Mouse (Mus musculus) frontal cortex, postnatal 14 days (tissue): ENCODE measurements around the gene Mettl6.
"Not testable (repeated sequence)": the region's sequence is repeated elsewhere in the genome, so short reads cannot be mapped to it uniquely, and the experiment has no call there.

Experiments
- DNase-seq, 2 experiments: peaks; one replicate each; pipeline ENCODE4 v3.0.0; 2022; ENCODE audit warnings: low spot score in 2 of 2

Gene Mettl6

DNA sequence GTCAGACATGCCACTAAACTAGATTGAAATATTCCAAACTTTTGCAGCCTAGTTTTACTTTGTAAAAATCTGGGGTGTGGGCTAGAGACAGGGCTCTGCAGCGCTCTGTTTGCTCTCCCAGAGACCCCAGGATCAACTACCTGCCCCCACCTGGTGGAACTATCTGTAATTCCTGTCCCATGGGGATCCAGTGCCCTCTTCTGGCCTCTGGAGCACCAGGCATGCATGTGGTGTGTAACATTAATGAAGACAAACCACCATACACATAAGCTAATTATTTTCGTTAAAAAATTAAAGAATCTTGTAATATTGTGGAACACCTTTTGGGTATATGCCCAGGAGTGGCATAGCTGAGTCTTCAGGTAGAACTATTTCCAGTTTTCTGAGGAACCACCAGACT lies 21.5 kb downstream of the Mettl6 start:
- DNase-seq = no peak

DNA sequence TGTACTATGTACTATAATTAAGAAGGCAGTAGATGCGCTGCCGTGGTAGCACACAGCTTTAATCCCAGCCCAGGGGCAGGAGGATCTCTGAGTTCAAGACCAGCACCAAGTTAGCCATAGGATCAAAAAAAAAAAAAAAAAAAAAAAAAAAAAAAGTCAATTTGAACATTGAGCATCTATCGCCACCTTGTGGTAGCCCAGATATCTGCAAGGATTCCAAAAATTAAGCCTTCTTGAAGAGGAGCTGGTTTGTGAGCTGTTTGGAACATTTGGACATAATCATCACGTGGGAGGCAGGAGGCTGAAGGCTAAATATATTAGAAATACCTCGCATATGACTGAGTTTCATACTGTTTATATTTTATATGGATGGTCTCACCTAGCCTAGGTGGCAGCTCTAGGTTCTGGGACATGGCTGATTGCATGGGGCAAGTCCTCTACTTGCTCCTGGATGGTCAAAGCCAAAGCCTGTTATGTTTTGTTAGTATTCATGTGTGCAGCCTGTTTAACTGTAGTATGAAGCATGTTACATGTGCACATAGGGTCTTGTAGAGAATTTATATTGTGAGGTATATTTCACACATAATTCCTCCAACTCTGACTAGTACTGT lies 22.3 kb downstream of the Mettl6 start:
- DNase-seq = peak in 1 of 2 experiments; percentile 48

DNA sequence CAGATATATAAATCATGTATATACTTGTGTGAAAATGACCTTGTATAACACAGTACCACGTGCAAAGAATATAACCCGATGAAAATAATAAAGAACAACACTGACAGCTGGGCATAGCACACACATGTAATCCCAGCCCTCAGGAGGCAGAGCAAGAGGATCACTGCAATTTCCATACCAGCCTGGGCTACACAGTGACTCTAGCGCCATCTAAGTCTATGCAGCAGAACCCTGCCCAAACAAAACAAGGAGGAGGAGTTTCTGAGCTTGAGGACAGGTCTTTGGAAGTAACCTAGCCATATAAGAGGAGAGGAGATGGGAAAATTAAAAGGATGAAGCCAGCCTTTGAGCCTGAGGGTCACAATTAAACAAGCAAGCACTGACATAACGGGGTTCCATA lies 25.1 kb downstream of the Mettl6 start:
- no peak for DNase-seq

DNA sequence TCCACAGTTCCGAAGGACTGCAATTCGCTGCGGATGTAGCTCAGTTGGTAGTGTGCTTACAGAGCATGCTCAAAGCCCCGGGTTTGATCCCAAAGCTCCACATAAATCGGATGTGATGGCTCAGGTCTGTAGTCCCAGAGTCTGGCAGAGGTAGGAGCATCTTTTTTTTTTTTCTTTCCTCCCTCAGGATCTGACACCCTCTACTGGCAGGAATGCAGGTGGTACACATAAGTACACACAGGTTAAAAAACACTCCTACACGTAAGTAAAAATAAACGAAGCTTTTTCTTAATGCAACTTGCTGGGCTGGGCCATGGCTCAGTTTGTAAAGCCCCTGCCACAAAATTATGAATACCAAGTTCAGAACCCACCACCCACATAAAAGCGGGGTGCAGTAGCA lies 30.7 kb downstream of the Mettl6 start:
- DNase-seq = no peak

DNA sequence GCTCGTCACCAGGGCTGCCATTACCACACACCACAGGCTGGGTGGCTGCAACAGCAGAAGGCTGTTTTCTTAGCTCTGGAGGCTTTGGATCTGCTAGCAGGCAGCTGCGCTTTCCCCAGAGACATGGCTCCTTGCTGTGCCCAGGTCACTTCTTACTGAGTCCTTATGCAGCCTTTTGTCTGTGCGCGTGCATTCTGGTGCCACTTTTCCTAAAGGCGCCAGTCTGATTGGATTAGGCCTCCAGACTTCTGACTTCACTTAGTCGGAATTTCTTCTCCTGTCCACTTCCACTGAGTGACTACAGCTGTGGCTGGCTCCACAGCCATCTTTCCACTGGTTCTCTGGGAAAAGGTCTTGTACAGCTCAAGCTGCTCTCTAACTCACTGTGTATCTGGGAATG lies 32.0 kb downstream of the Mettl6 start:
- no peak for DNase-seq

DNA sequence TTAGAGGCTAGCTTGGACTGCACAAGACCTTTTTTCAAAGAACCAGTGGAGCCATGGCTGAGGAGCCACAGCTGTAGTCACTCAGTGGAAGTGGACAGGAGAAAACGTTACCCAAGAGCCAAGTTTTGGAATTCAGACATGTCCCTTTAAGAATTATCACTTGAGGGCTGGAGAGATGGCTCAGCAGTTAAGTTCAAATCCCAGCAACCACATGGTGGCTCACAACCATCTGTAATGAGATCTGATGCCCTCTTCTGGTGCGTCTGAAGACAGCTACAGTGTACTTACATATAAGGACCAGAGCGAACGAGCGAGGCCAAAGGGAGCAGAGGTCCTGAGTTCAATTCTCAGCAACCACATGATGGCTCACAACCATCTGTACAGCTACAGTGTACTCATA lies 32.6 kb downstream of the Mettl6 start:
- DNase-seq = not testable (repeated sequence)

DNA sequence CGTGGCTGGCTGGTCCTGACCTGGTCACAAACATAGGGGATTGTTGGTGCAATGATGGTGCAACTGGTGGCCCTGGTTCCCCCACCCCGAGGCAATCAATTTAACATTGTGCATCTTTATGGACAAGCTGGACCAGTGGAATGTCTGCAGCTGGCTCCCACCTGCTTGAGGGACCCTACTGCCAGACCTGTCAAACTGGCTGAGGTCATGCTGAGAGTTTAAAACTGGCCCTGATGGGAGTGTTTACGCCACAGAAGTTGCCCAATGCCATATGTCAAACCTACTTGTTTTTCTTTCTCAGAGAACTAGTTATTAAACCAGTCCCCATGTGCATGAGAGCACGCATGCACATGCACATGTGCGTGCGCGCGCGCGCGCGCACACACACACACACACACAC lies 36.8 kb downstream of the Mettl6 start:
- DNase-seq = no peak

DNA sequence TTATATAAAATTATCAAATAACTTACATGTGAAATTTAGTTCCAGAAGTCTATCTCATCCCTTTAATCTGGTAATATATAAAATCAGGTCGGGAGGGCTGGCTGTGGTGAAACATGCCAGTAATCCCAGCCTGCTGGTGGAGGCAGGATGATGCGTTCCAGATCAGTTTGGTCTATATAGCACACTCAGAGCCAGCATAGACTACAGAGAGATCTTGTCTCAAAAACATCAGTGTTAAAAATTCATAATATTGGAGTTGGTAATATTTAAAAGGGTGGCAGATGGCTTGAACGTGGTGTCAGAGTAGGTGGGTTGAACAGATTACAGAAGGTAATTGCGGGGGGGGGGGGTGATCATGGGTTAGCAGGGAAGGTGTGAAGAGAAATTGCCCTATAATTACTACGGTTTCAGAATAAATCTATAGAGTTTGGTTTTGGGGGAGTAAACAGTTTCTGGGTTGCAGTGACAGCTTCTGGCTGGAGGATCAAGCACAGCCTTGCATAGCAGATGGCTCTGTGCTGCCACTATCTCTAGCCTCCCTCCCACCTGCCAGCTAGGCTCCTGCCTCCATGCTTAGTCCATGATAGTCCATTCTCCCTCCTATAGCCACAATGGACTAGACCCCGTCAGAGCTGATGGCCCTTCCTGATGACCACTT lies 38.6 kb downstream of the Mettl6 start:
- no peak for DNase-seq

DNA sequence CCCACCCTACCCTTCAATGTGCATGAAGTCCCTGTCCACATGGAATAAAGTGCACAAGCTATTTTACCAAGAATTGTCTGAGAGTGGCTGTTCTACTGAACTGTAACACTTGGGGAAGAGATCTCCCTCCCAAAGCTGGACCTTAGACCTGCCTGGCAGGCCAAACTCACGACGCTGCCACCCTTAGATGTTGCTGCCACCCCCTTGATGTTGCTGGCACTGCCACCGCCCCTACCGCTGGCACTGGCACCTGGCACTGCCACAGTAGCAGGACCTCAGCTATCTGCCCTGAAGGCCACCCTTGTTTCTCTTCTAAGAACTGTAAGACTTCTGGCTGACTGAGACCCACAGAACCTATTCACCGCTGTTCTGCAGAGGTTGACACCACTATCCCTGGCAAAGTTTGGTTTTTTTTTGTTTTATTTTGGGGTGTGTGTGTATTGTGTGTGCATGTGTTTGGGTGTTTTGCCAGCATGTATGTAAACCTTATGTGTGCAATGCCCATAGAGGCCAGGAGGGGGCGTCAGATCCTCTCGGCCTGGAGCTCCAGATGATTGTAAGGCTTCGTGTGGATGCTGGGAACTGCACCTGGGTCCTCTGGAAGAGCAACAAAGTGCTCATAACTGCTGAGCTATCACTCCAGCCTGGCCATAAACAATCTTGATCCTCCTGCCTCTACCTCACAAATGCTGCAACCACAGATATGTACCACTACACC lies 39.8 kb downstream of the Mettl6 start:
- DNase-seq = no peak

DNA sequence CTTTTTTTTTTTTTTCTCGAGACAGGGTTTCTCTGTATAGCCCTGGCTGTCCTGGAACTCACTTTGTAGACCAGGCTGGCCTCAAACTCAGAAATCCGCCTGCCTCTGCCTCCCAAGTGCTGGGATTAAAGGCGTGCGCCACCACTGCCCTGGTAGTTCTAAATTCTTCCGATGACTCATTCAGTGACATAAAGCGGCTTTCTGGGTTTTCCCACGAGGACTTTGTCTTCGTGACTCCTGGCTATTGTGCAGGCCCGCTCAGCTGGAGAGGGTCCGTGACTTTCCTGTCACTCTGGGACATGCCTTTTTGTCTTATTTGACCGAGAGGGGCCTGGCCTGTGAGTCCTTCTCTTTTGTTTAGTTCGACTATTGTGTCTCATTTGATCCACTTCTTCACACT lies 40.9 kb downstream of the Mettl6 start:
- DNase-seq = not testable (repeated sequence)

DNA sequence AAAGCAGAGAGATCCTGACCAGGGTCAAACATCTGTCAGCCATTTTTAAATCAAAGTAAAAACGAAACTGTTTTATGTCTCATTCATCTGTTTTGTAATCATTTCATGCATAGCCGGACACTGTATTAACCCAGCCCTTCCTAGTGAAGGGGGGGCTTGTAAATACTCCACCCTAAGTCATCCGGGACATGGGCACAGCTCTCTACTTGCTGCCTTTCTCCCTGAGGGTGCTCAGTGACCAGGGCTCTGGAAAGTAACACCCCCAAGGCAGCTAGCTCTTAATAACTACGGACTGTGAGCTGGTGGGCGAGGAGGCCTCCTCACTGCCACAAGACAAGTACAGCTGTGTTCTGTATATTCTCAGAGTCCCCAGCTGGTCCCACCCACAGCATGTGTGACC lies 45.8 kb downstream of the Mettl6 start:
- no peak for DNase-seq

DNA sequence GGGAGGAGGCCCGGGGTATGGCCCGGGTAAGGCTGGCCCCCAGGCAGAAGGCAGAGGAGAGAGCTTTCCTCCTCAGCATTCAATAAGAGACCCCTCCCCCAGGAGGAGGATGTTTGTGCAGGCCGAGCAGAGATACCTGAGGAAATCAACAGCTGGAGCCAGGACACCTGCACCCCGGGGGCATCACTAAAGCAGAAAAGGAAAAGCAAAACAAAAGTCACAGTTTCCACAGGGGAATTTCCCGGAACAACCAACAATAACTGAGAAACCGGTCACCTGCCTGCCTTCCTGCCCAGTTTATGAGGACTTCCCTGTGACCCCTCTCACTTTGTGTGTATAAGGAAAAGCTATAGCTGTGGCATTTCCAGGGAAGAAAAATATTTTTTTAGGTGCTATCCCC lies 51.2 kb downstream of the Mettl6 start:
- no peak for DNase-seq

DNA sequence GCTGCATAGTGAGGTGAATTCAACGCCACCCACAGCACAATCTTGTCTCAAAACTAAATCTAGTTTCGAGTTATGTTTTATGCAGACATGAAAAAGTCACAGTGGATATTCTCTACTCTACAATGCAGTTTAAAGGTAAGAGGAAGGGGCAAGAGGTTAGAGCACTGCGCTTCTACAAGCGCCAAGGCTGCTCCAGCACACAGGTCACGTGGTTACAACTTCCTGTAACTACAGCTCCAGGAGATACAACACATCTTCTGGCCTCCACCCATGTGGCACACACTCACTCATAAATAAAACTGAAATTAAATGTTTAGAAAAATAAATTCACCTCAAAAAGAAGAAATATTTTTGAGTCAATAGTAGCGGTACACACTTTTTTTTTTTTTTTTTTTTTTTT lies 54.1 kb downstream of the Mettl6 start:
- DNase-seq = no peak

DNA sequence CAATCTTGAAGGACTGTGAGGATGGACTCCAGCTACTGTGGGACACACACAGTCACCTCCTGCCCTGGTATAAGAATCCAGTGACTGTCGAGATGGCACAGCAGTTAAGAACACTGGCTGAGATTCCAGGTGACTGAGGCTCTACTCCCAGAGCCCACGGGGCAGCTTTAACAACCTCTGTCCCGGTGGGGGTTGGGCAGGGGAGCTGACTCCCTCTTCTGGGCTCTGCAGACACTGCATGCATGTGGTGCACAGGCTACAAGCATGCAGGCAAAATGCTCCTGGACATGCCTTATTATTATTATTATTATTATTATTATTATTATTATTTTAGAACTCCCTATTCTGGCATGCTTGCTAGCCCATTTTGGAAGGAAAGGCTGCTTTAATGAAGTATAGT lies 54.6 kb downstream of the Mettl6 start:
- DNase-seq = no peak

DNA sequence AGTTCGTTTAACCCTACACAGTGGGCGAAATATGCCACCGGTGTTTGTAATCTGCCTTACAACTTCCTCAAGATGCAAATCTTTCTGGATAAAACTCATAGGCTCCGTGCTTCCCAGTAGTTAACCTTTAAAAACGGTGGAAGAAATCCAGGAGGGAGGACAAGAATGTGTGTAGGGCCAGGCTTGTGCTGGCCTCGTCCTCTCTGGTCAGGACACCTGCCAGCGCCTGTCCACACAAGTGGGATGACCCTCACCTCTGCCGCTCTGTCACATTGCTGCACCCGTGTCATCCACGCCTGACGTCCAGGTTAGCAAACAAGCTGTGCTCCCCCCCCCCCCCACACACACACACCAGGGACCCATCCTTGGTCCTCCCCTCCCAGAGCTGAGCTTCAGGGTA lies 55.6 kb downstream of the Mettl6 start:
- no peak for DNase-seq

DNA sequence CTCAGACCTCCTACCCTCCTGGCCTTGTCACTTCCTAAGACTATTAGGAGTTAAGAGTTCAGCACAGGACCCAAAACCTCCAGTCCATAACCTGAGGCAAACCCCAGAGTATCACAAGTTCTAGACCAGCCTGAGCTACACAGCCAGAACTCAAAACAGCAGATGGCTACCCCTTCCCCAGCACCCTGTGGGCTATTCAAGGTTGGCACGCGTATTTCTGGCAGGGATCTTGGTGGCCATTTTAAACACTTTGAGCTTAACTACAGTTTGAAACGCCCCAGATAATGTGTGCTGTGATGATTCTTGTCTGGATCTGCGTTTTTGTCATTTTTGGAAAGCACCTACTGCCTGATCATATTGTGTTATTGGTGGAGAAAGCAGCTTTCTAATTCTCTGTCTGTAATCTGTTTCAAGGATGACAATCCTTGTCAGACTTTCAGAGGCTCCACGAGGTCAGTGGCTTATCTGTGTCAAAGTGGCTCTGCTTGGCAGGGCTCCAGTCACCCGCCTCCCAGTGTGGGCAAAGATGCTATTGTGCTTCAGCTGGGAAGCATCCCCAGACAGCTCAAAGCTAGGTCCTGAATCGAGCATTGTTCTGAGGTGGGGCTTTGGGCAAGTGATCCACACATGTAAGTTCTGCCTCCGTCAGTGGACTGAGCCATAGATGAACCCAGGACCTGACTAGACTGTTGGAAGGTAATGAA lies 56.9 kb downstream of the Mettl6 start:
- no peak for DNase-seq

DNA sequence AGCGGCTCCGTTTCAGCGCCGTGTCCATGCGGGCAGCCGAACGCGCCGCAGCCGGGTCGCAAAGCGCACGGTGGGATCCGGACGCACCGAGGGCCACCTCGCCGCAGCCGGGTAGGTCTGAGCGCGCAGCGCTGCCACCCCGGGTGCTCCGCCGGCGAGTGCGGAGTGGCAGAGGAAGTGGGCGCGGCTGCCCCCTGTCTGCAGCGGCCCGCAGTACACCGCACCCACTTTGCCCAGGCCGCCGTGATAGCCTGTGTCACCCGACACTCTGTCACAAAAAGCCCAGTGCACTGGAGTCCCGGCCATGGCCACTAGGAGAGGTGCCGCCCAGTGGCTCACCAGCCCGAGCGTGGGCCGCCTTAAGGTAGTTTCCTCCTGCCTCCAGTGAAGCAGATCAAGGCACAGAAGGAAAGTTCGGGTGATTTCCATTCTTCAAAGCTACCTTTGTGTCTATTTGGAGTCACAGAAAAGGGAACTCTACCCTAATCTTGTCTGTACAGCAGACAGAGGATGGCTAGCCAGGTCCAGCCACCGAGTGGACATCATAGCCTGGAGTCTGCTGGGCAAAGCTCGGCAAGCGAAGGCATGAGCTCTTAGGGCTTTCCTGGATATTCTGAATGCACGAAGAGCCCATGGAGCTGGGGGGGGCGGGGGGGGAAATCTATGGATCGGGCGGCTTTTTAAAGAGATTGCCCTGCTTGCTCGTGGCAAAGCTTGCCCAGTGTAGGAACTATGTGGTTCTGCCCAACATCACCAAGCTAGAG lies 58.7 kb downstream of the Mettl6 start, which contains the start of gene Sh3bp5:
TSS of gene Sh3bp5 (minus strand) at position 149 of the 764 bp plus-strand sequence.
- DNase-seq = peak; percentile 83 to 93

DNA sequence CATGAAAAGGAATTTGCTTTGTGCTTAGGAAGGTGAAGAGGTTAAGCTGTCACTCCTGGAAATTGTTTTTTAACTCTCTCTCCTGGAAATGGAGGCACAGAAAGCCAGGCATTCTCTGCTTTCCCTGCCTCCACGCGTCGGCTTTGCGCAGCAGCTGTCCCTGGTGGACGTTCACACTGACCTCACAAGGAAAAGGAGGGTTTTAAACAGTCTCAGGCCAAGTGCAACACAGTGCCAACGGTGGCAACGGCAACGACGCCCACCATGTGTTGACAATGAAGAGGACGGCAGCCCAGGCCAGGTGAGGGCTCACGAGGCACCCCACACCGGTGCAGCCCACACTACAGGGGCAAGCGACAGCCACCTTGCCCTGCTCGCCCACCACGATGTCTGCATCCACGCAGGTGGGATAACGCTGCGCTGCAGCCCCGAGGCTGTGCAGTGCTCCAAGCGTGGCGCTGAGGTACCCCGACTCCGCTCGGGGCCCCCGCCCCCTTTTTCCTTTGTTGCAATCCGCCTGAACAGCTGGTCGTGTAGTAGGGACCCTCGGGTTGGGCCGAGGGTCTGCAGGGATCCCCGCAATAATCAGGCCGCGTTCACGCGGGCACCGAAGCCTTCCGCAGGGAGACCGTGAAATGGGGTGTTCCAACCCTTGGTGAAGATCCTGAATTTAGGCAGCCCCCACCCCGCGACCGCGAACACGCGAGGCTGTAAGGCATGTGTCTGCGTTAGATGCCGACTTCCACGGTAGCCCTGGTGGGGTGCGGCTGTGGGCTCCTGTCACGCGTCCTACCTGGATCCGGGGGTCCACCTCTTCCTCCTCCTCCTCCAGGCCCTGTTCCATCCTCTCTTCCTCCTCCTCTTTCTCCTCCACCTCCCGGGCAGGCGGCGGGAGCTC lies 59.6 kb downstream of the Mettl6 start:
- DNase-seq = peak; percentile 38 to 49

DNA sequence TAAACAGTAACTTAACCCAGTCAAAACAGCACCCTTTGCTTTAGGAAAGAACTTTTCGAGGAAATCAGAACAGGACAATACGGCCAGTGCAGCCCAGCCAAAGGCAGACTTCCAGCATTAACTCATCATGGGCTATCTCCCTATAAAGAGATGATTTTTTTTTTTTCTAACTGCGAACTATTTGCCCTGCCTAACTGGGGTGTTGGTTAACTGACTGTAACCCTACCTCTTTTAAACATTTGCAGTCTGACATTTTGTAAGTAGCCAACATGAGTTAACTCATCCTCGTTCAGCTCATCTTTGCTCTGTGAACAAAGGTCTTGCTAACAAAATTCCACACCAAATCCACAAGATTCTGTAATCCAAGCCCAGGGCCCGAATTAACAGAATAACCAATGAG lies 60.4 kb downstream of the Mettl6 start:
- DNase-seq = no peak

DNA sequence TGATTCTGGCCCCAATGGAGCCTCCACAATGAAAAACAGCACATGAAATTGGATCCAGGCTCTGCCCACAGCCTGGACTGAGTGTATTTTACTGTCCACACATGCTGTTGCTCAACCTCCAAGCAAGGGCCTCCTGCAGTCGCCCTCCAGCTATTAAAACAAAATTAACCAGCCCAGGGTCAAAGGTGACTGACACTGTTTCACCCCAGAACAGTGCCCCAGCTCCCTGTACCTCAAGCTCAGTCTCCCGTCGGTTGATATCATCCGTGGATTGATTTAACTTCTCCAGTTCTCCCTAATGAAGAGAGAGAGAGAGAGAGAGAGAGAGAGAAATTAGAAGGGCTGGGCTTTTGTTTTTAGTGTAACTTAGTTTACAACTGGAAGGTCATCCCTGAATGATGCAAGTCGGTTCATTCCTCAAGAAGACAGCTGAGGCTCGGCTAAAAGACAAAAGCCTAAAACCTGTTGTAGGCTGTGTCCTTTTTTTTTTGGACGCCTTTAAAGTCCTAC lies 60.9 kb downstream of the Mettl6 start:
- no peak for DNase-seq

DNA sequence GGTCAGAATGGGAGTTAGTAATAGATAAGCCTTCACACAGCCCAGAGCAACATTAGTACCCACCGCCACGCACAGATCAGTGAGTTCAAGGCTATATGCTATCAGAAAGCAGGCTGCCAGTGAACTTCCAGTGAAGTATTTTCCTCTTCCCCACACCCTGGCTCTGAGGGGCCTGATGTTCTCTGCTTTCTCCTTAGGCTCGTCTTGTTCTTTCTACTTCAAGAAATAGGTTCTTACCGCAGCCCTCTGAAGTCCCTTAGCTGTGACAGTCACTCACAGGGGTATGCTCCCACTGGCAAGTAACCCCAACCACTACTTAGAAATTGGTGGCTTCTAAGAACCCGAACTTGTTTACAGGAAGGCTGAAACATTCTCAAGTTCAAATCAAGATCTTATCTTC lies 61.7 kb downstream of the Mettl6 start:
- no peak for DNase-seq
